Mouse (Mus musculus): ENCODE results near the gene Pde2a. TPM values are rescaled to one million over a fixed set of nuclear protein-coding genes. Genes with fewer than 3 reads are reported as not detected.
A peak's percentile ranks its signal among the peaks of the same experiment; 100 is the strongest.

Gene Pde2a
- polyA plus RNA-seq, 1 experiment from 2014 or later = 11.5 TPM

GRCm38 (mm10) chr7:101476028-101476427 is 54.5 kb downstream of the Pde2a start:
- WGBS = 72% methylated on average over 3 of the region's 3 CpGs
- Histone ChIP-seq H3K9ac (no peak overlapping the region), H3K27ac (replicated peaks) (no peak overlapping the region), H3K4me3 (no peak overlapping the region), H3K4me2 (no peak overlapping the region), H3K27me3 (replicated peaks) (0 out of 2 replicates have a peak, but pooled peaks cover 18% of the 10 kb centered on the region), H3K36me3 (no peaks in the 10 kb centered on the region), H3K9me3 (no peaks in the 10 kb centered on the region), H3K4me1 (peaks cover 30% of the 10 kb centered on the region)
- ATAC-seq (ENCODE audit: extremely low read depth, insufficient number of reproducible peaks, low FRiP score, low TSS enrichment) = no peak

GRCm38 (mm10) chr7:101476493-101476892 is 55.0 kb downstream of the Pde2a start:
- H3K9ac ChIP-seq = no peak overlapping the region
- H3K4me3 ChIP-seq = no peak overlapping the region
- no peak for ATAC-seq (ENCODE audit: extremely low read depth, insufficient number of reproducible peaks, low FRiP score, low TSS enrichment)
- H3K4me2 ChIP-seq = no peak overlapping the region
- no peaks in the 10 kb centered on the region for H3K36me3 ChIP-seq
- 58% methylated on average over 4 of the region's 4 CpGs for WGBS
- peaks cover 30% of the 10 kb centered on the region for H3K4me1 ChIP-seq
- 0 out of 2 replicates have a peak, but pooled peaks cover 18% of the 10 kb centered on the region for H3K27me3 ChIP-seq (replicated peaks)
- no peak overlapping the region for H3K27ac ChIP-seq (replicated peaks)
- no peaks in the 10 kb centered on the region for H3K9me3 ChIP-seq

- 30% methylated on average over 5 of the region's 5 CpGs for WGBS
- H3K4me3 ChIP-seq = no peak overlapping the region
- H3K9ac ChIP-seq = no peak overlapping the region
- H3K4me1 ChIP-seq = peaks cover 26% of the 10 kb centered on the region
- H3K27me3 ChIP-seq (replicated peaks) = 0 out of 2 replicates have a peak, but pooled peaks cover 18% of the 10 kb centered on the region
- H3K36me3 ChIP-seq = no peaks in the 10 kb centered on the region
- no peaks in the 10 kb centered on the region for H3K9me3 ChIP-seq
- H3K4me2 ChIP-seq = no peak overlapping the region
- ATAC-seq (ENCODE audit: extremely low read depth, insufficient number of reproducible peaks, low FRiP score, low TSS enrichment) = no peak
- H3K27ac ChIP-seq (replicated peaks) = no peak overlapping the region
These were observed 55.7 kb downstream of the Pde2a start for GRCm38 (mm10) chr7:101477200-101477599.

GRCm38 (mm10) chr7:101478099-101478498 is 56.6 kb downstream of the Pde2a start:
- no peaks in the 10 kb centered on the region for H3K36me3 ChIP-seq
- H3K9me3 ChIP-seq = no peaks in the 10 kb centered on the region
- 64% methylated on average over 5 of the region's 5 CpGs for WGBS
- H3K4me1 ChIP-seq = peaks cover 26% of the 10 kb centered on the region
- H3K27me3 ChIP-seq (replicated peaks) = 0 out of 2 replicates have a peak, but pooled peaks cover 18% of the 10 kb centered on the region
- ATAC-seq (ENCODE audit: extremely low read depth, insufficient number of reproducible peaks, low FRiP score, low TSS enrichment) = no peak
- H3K9ac ChIP-seq = no peak overlapping the region
- no peak overlapping the region for H3K4me2 ChIP-seq
- no peak overlapping the region for H3K27ac ChIP-seq (replicated peaks)
- no peak overlapping the region for H3K4me3 ChIP-seq

- Histone ChIP-seq H3K4me2 (no peak overlapping the region), H3K27me3 (replicated peaks) (0 out of 2 replicates have a peak, but pooled peaks cover 18% of the 10 kb centered on the region), H3K4me3 (no peak overlapping the region), H3K9ac (no peak overlapping the region), H3K9me3 (no peaks in the 10 kb centered on the region), H3K4me1 (peaks cover 15% of the 10 kb centered on the region), H3K36me3 (no peaks in the 10 kb centered on the region), H3K27ac (replicated peaks) (no peak overlapping the region)
- 58% methylated on average over 4 of the region's 4 CpGs for WGBS
- no peak for ATAC-seq (ENCODE audit: extremely low read depth, insufficient number of reproducible peaks, low FRiP score, low TSS enrichment)
These were observed 58.4 kb downstream of the Pde2a start for GRCm38 (mm10) chr7:101479841-101480240.

GRCm38 (mm10) chr7:101480671-101481070 is 59.2 kb downstream of the Pde2a start:
- Histone ChIP-seq H3K27ac (replicated peaks) (no peak overlapping the region), H3K9me3 (no peaks in the 10 kb centered on the region), H3K4me2 (no peak overlapping the region), H3K27me3 (replicated peaks) (0 out of 2 replicates have a peak, but pooled peaks cover 13% of the 10 kb centered on the region), H3K36me3 (no peaks in the 10 kb centered on the region), H3K4me1 (peaks cover 15% of the 10 kb centered on the region), H3K9ac (no peak overlapping the region), H3K4me3 (no peak overlapping the region)
- WGBS = 68% methylated on average over 6 of the region's 6 CpGs
- no peak for ATAC-seq (ENCODE audit: extremely low read depth, insufficient number of reproducible peaks, low FRiP score, low TSS enrichment)

- H3K36me3 ChIP-seq = no peaks in the 10 kb centered on the region
- peaks cover 15% of the 10 kb centered on the region for H3K4me1 ChIP-seq
- no peak overlapping the region for H3K9ac ChIP-seq
- H3K27me3 ChIP-seq (replicated peaks) = 0 out of 2 replicates have a peak, but pooled peaks cover 8% of the 10 kb centered on the region
- H3K4me2 ChIP-seq = no peak overlapping the region
- ATAC-seq (ENCODE audit: extremely low read depth, insufficient number of reproducible peaks, low FRiP score, low TSS enrichment) = no peak
- 57% methylated on average over 8 of the region's 8 CpGs for WGBS
- no peaks in the 10 kb centered on the region for H3K9me3 ChIP-seq
- no peak overlapping the region for H3K4me3 ChIP-seq
- no peak overlapping the region for H3K27ac ChIP-seq (replicated peaks)
These were observed 60.5 kb downstream of the Pde2a start for GRCm38 (mm10) chr7:101481872-101482498.

- Histone ChIP-seq H3K9me3 (no peaks in the 10 kb centered on the region), H3K4me1 (peaks cover 15% of the 10 kb centered on the region), H3K36me3 (no peaks in the 10 kb centered on the region), H3K4me3 (no peak overlapping the region), H3K9ac (no peak overlapping the region), H3K27ac (replicated peaks) (no peak overlapping the region), H3K4me2 (peak overlapping the region; percentile 41), H3K27me3 (replicated peaks) (0 out of 2 replicates have a peak, but pooled peaks cover 7% of the 10 kb centered on the region)
- 42% methylated on average over 9 of the region's 9 CpGs for WGBS
- ATAC-seq (ENCODE audit: extremely low read depth, insufficient number of reproducible peaks, low FRiP score, low TSS enrichment) = no peak
These were observed 61.1 kb downstream of the Pde2a start for GRCm38 (mm10) chr7:101482499-101483081.

- peaks cover 15% of the 10 kb centered on the region for H3K4me1 ChIP-seq
- no peak for ATAC-seq (ENCODE audit: extremely low read depth, insufficient number of reproducible peaks, low FRiP score, low TSS enrichment)
- WGBS = 65% methylated on average over 9 of the region's 9 CpGs
These were observed 62.1 kb downstream of the Pde2a start for GRCm38 (mm10) chr7:101483498-101484115.

GRCm38 (mm10) chr7:101487102-101487501 is 65.6 kb downstream of the Pde2a start:
- Histone ChIP-seq H3K27me3 (replicated peaks) (no peaks in the 10 kb centered on the region; the same call in 1 of the 2 replicates), H3K9me3 (no peaks in the 10 kb centered on the region), H3K27ac (replicated peaks) (no peak overlapping the region), H3K4me3 (no peak overlapping the region), H3K4me1 (peaks cover 15% of the 10 kb centered on the region), H3K9ac (no peak overlapping the region), H3K36me3 (no peaks in the 10 kb centered on the region), H3K4me2 (no peak overlapping the region)
- WGBS = 73% methylated on average over 5 of the region's 5 CpGs
- no peak for ATAC-seq (ENCODE audit: extremely low read depth, insufficient number of reproducible peaks, low FRiP score, low TSS enrichment)

More at GRCm38 (mm10) chr7:101483498-101484115, 62.1 kb downstream of the Pde2a start:
- Histone ChIP-seq H3K27ac (replicated peaks) (no peak overlapping the region), H3K9me3 (no peaks in the 10 kb centered on the region), H3K27me3 (replicated peaks) (peaks cover 5% of the 10 kb centered on the region; the same call in 1 of the 2 replicates), H3K4me2 (no peak overlapping the region), H3K4me3 (no peak overlapping the region), H3K9ac (no peak overlapping the region), H3K36me3 (no peaks in the 10 kb centered on the region)

GRCm38 (mm10) chr7:101490952-101491351 is 69.5 kb downstream of the Pde2a start:
- 47% methylated on average over 4 of the region's 4 CpGs for WGBS
- H3K4me1 ChIP-seq = no peaks in the 10 kb centered on the region
- H3K27me3 ChIP-seq (replicated peaks) = peaks cover 1% of the 10 kb centered on the region
- H3K36me3 ChIP-seq = no peaks in the 10 kb centered on the region
- no peak overlapping the region for H3K4me2 ChIP-seq
- no peak overlapping the region for H3K9ac ChIP-seq
- no peaks in the 10 kb centered on the region for H3K9me3 ChIP-seq
- no peak for ATAC-seq (ENCODE audit: extremely low read depth, insufficient number of reproducible peaks, low FRiP score, low TSS enrichment)
- H3K4me3 ChIP-seq = no peak overlapping the region
- H3K27ac ChIP-seq (replicated peaks) = no peak overlapping the region

Measured in heart, embryonic 13.5 days (tissue).